Mouse (Mus musculus) heart, adult 9 months (tissue): ENCODE measurements around the gene Fam172a.

Experiments used
- DNase-seq, 2 experiments: peaks; one replicate each; pipeline ENCODE4 v3.0.0; 2022; ENCODE audit warnings: low spot score in 2 of 2

Fam172a gene

GRCm38 (mm10) chr13:77959493-77960272 lies 257.9 kb downstream of the Fam172a start:
- DNase-seq = no peak

GRCm38 (mm10) chr13:77976248-77976647 lies 274.4 kb downstream of the Fam172a start:
- no peak for DNase-seq

DNA sequence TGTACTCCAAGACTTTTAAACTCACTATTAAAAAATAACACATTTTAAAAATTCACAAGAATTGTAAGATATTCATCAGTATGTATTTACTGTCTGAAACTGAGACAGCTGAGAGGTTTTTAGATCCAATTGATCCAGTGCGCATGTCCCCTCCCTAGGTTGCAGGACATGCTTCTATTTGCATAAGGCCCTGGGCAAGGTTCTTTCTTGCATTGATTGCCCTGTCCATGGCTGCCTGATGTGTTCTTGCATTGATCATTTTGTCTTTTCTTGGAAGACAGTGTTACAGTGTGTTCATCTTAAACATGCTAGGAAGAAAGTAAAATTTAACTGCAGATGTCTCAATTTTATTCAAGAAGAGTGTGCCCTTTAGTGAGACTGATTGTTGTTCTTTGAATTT lies 275.3 kb downstream of the Fam172a start:
- DNase-seq = no peak

DNA sequence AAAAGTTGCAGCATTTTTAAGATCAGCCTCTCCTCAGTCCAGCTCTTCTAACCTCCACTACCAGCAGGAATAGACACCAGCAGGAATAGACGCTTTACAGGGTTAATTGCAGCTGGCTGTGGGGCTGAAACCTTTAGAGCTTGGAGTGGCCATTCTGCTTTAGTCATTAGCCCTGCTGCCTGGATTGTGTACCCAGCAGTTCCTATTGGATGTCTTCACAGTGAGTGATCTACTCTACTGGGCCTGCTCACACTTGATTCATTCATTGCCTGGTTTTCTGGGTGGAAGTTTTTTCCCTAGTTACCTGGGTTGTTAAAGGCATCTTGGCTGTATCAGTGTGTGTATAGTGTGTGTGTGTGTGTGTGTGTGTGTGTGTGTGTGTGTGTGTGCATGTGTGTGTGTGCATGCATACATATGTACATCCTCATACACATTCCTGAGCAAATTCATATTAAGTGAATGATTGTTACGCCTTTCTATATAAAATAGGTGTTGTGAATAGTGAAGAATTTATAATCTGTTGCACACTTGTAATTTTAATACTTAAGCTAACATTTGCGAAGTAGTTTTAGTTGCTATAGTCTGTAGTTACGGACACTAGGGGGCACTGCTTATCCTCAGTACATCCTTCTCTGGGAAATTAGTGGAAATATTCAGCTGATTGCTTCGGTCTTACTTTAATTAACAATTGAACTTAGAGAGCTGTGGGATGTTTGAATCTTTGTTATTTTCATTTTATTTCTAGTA lies 280.4 kb downstream of the Fam172a start:
- peak in 1 of 2 experiments; percentile 24 for DNase-seq

- DNase-seq = peak in 1 of 2 experiments; percentile 1
These were observed 281.0 kb downstream of the Fam172a start for GRCm38 (mm10) chr13:77982852-77983202.

GRCm38 (mm10) chr13:77991189-77991886 lies 289.5 kb downstream of the Fam172a start:
- DNase-seq = no peak

DNA sequence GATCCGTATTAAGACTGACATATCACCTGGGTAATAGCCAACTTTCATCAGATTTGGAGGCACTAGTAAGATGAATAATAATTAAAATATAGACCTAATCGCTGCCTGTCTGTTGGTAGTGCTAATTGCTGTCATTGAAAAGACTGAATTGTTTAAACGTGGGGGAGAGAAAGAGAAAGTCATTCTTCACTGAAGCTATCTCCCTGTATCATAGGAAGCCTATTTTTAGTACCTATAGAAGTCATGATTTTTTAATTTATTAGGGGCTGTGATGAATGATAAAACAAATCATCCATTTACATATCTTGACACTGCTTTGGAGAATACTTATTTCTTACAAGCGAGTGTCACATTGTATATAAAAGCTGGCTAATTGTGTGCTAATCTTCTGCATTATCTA lies 302.8 kb downstream of the Fam172a start:
- DNase-seq = no peak

DNA sequence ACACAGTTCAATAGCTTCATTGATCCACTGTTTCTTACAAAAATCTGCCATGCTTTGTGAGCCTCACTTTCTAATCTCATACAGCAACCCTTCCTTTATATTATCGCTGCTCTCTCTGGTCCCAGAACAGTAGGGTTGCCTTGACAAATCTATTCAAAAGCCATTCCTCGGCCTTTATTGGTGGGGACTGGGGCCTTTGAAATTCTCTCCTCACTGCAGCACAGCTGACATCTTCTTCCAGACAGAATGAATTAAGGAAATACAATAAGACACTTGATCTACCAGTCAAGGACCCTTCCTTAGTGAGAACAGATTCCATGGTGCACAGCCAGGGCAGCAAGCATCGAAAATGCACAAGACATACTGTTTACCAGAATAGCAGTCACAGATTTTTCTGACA lies 303.5 kb downstream of the Fam172a start:
- no peak for DNase-seq

- DNase-seq = no peak
These were observed 308.3 kb downstream of the Fam172a start for GRCm38 (mm10) chr13:78010176-78010575.

DNA sequence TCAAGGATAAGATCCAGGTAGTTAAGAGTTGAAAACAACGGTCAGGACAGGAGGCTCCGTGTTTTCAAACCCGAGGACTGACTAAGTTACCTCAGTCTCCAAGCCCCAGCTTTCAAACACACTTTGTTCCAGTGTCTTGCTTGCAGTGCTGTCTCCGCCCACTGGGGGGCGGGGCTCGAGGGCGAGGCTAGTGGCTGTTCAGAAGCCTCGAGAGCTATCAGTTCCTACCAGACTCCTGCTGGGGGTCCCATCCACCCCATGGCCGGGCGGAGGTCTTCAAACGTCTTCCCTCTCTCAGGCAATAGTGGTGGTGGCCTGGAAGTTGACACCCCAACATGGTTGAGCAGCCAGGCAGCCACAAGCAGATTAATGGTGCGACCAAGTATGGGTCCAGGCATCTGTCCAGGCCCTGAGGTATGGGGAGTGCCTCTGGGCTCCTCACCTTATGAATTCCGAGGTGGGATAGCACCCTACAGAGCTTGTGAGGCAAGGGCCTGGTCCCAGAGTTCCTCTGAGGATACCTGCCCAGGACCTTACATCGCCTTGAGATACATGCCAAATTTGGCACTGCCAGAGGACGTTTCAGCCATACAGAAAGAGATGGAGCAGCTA lies 323.0 kb downstream of the Fam172a start, which contains the start of gene Pou5f2:
Gene Pou5f2, plus strand, starts transcription at position 220 of the 612 bp plus-strand sequence.
- no peak for DNase-seq

GRCm38 (mm10) chr13:78032821-78033220 lies 331.0 kb downstream of the Fam172a start:
- no peak for DNase-seq

DNA sequence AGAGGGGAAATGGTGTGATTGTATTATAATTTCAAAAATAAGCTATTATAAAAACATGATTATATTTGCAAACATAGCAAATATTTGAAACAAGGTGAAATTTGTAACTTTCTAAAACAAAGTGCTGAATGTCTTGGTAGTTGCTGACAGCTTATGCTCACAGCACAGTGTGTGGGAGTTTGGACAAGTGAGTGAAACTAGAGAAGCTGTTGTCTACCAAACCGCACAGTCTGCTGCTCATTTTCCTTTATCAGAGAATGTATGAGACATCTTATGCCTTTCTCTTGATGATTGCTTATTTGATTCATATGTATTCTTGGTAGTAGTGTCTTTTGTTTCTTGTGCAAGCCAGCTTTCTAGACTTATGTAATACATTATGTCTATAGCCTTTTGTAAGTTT lies 335.4 kb downstream of the Fam172a start:
- DNase-seq = no peak

DNA sequence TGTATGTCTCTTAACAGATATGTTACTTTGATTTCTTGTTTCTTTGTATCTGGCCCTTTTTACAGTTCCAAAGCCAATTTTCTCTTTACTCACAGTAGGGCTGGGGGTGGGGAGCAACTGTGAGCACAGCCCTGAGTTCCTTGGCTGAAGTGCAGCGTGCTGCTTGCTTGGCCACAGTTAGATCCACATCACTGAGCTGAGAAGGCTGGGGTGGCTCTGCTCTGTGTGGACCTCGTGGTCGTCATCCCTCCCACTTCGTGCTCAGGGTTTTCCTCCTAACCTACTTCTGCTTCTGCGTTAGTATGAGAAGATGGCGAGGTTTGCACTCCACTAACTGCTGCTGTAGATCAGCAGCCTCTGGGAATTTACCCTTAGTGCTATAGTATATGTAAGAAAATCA lies 341.4 kb downstream of the Fam172a start:
- no peak for DNase-seq

GRCm38 (mm10) chr13:78045116-78045515 lies 343.3 kb downstream of the Fam172a start:
- DNase-seq = no peak

DNA sequence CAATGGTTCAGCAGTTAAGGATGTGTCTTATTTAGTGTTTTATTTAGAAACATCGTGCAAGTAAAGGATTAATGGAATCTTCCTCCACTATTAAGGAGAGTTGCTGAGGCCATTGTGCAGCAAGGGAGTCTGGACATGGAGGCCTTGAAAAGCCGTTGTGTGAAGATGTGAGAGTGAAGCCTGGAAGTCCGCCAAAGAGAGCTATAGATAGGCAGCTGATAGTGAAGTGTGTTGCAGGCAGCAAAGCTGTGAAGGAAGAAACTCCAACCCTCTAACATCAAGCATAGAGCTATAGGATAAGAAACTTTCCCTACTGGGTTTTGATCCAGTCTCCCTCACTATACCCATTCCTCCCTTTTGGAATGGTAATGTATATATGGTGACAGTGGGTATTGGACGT lies 385.9 kb downstream of the Fam172a start:
- DNase-seq = no peak

DNA sequence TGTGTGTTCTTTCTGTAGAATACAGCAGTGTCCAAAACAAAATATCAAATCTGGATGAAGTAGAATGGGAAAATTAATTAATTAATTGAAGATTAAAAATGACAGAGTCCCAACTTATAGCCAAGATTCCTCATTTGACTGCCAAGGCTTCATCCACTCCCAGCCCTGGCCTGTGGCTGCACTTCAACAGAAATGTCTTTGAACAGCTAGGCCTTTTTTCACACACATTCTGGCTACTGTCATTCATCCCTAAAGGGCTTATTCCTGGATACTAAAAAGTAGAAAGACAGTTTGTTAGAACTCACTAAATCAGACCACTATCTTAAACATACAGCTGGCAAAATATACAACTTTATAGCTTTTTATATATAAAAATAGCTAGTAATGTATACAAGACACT lies 388.9 kb downstream of the Fam172a start:
- DNase-seq = no peak

DNA sequence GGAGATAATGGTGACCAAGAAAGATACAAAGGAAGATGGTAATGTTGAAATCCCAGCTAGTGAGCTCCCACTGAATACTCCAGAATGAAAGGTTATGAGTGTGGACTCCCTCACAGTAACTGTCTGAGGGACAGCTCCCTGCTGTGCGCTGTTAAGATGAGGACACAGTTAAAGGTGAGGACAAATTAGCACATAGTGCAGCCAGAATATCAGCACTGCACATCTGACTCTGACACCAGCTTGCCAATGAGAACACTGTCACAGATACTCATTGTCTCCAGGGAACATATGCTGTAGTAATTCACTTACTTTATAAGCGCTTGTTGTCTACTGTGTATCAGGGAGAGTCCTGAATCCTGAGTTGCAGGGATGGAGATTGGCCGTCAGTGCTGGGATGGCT lies 390.1 kb downstream of the Fam172a start:
- no peak for DNase-seq

- DNase-seq = no peak
These were observed 392.5 kb downstream of the Fam172a start for GRCm38 (mm10) chr13:78094352-78094751.

GRCm38 (mm10) chr13:78095071-78095973 lies 393.5 kb downstream of the Fam172a start:
- DNase-seq = no peak

- DNase-seq = no peak
These were observed 397.1 kb downstream of the Fam172a start for GRCm38 (mm10) chr13:78098858-78099445.
